Mouse (Mus musculus): ENCODE results near the gene Wdfy3.

Wdfy3 gene

GRCm38 (mm10) chr5:102055130-102055641 lies 14.5 kb downstream of the Wdfy3 start:
- no peak for DNase-seq (ENCODE audit: low spot score in 2 of 2)

GRCm38 (mm10) chr5:102054511-102055093 lies 15.1 kb downstream of the Wdfy3 start:
- no peak for DNase-seq (ENCODE audit: low spot score in 2 of 2)

- no peak for DNase-seq (ENCODE audit: low spot score in 2 of 2)
Observed at GRCm38 (mm10) chr5:102052906-102053305, 16.8 kb downstream of the Wdfy3 start.

GRCm38 (mm10) chr5:102052465-102052864 lies 17.3 kb downstream of the Wdfy3 start:
- DNase-seq (ENCODE audit: low spot score in 2 of 2): no peak

GRCm38 (mm10) chr5:102050677-102051076 lies 19.0 kb downstream of the Wdfy3 start:
- no peak for DNase-seq (ENCODE audit: low spot score in 2 of 2)

- no peak for DNase-seq (ENCODE audit: low spot score in 2 of 2)
Observed at GRCm38 (mm10) chr5:102048416-102048815, 21.3 kb downstream of the Wdfy3 start.

GRCm38 (mm10) chr5:102046617-102047116 lies 23.1 kb downstream of the Wdfy3 start:
- DNase-seq (ENCODE audit: low spot score in 2 of 2): no peak

GRCm38 (mm10) chr5:102045636-102046616 lies 23.8 kb downstream of the Wdfy3 start:
- DNase-seq (ENCODE audit: low spot score in 2 of 2): no peak

- no peak for DNase-seq (ENCODE audit: low spot score in 2 of 2)
Observed at GRCm38 (mm10) chr5:102045177-102045576, 24.5 kb downstream of the Wdfy3 start.

- DNase-seq (ENCODE audit: low spot score in 2 of 2): no peak
Observed at GRCm38 (mm10) chr5:102033281-102033680, 36.4 kb downstream of the Wdfy3 start.

GRCm38 (mm10) chr5:102032594-102033240 lies 37.0 kb downstream of the Wdfy3 start:
- no peak for DNase-seq (ENCODE audit: low spot score in 2 of 2)

GRCm38 (mm10) chr5:102032191-102032590 lies 37.5 kb downstream of the Wdfy3 start:
- no peak for DNase-seq (ENCODE audit: low spot score in 2 of 2)

GRCm38 (mm10) chr5:102023376-102023775 lies 46.3 kb downstream of the Wdfy3 start:
- DNase-seq (ENCODE audit: low spot score in 2 of 2): no peak

GRCm38 (mm10) chr5:102022018-102022898 lies 47.5 kb downstream of the Wdfy3 start:
- no peak for DNase-seq (ENCODE audit: low spot score in 2 of 2)

- DNase-seq (ENCODE audit: low spot score in 2 of 2): no peak
Observed at GRCm38 (mm10) chr5:102014235-102014634, 55.5 kb downstream of the Wdfy3 start.

GRCm38 (mm10) chr5:102013781-102014180 lies 55.9 kb downstream of the Wdfy3 start:
- no peak for DNase-seq (ENCODE audit: low spot score in 2 of 2)

GRCm38 (mm10) chr5:102010961-102011360 lies 58.8 kb downstream of the Wdfy3 start:
- no peak for DNase-seq (ENCODE audit: low spot score in 2 of 2)

GRCm38 (mm10) chr5:102009606-102010005 lies 60.1 kb downstream of the Wdfy3 start:
- DNase-seq (ENCODE audit: low spot score in 2 of 2): no peak

GRCm38 (mm10) chr5:102008712-102009111 lies 61.0 kb downstream of the Wdfy3 start:
- DNase-seq (ENCODE audit: low spot score in 2 of 2): no peak

- DNase-seq (ENCODE audit: low spot score in 2 of 2): no peak
Observed at GRCm38 (mm10) chr5:102006218-102006941, 63.3 kb downstream of the Wdfy3 start.
